Mouse (Mus musculus) spleen, adult 2 months (tissue): ENCODE data around the gene Ccnd1. TPM values are rescaled to one million over a fixed set of nuclear protein-coding genes. Genes with fewer than 3 reads are reported as not detected.

ENCODE experiments used
- DNase-seq, 2 experiments: peaks; one replicate each; pipeline versions ENCODE4 v3.0.0 to v3.0.0-alpha.2; 2012 to 2021; ENCODE audit warnings: low spot score in 2 of 2, low read depth in 1 of 2
- H3K27ac ChIP-seq: fragments of 200-500 bp; 2 replicates; pipeline ENCODE4 v1.5.1; 2012; ENCODE audit warnings: low read length, inconsistent platforms; ENCODE audit not compliant: insufficient read depth
- H3K27me3 ChIP-seq: fragments of 200-500 bp; 2 replicates; pipeline ENCODE4 v1.6.1; 2012; ENCODE audit warnings: mild to moderate bottlenecking, moderate library complexity, low read length, inconsistent platforms; ENCODE audit not compliant: control insufficient read depth, insufficient read depth
- H3K36me3 ChIP-seq: fragments of 200-500 bp; 2 replicates; pipeline ENCODE4 v1.6.1; 2012; ENCODE audit warnings: mild to moderate bottlenecking, low read length, inconsistent platforms; ENCODE audit not compliant: control insufficient read depth, insufficient read depth
- H3K4me1 ChIP-seq: fragments of 200-500 bp; 2 replicates; pipeline ENCODE4 v1.6.1; 2011; ENCODE audit warnings: inconsistent platforms; ENCODE audit not compliant: control insufficient read depth, insufficient read depth, insufficient read length
- H3K4me3 ChIP-seq: fragments of 200-500 bp; 2 replicates; pipeline ENCODE4 v1.5.1; 2011; ENCODE audit warnings: mild to moderate bottlenecking, inconsistent platforms; ENCODE audit not compliant: insufficient read depth, insufficient read length; ENCODE audit errors: extremely low read depth
- CTCF ChIP-seq: fragments of 200-500 bp; IDR thresholded peaks from 2 replicates; pipeline ENCODE4 v1.5.1; 2011; ENCODE audit warnings: mild to moderate bottlenecking, inconsistent platforms; ENCODE audit not compliant: insufficient read depth, insufficient read length, insufficient replicate concordance; ENCODE audit errors: extremely low read depth
- POLR2A ChIP-seq: fragments of 200-500 bp; IDR thresholded peaks from 2 replicates; pipeline ENCODE4 v1.6.1; 2011; ENCODE audit warnings: low read depth, low read length, inconsistent platforms
- WGBS: fragments of 180-500 bp; shearing (Covaris S2); methylation state at CpG from one replicate; pipeline ENCODE4 v1.1.7; 2018; 5-methylcytosine and 5-hydroxymethylcytosine counted together
- polyA plus RNA-seq: library from polyadenylated mRNA; depleted of rRNA; stranded (reverse); fragments of >200 nt; gene quantifications from 2 replicates; pipeline ENCODE4 v1.2.3, GENCODE M21; 2012

The Ccnd1 gene
- polyA plus RNA-seq, 1 experiment = 34.9 TPM

DNA sequence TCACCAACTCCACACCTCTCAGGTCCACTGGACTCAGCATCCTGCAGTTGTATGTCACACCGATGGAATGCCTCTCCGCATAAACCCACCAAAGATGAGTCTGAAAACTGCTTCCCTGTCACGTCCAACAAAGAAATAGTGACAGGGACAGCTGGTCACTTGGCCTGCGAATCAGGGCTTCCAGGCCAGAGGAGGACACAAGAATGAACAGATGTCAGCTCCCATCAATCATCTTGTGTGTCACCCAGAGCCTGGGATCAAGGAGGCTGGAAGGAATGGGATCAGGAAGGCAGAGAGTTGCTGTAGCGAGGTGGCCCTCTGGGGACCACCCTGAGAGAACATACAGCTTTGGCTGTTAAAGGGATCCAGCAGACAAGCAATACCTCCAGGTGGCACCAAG lies 4.8 kb downstream of the Ccnd1 start:
- Histone ChIP-seq H3K27me3 (peaks cover 6% of the 10 kb centered on the region), H3K27ac (no peak overlapping the region), H3K4me1 (peaks cover 3% of the 10 kb centered on the region), H3K4me3 (no peak overlapping the region), H3K36me3 (no peaks in the 10 kb centered on the region)
- 89% methylated on average over 5 of the region's 5 CpGs for WGBS
- TF ChIP-seq POLR2A (no peak), CTCF (no peak)
- no peak for DNase-seq

DNA sequence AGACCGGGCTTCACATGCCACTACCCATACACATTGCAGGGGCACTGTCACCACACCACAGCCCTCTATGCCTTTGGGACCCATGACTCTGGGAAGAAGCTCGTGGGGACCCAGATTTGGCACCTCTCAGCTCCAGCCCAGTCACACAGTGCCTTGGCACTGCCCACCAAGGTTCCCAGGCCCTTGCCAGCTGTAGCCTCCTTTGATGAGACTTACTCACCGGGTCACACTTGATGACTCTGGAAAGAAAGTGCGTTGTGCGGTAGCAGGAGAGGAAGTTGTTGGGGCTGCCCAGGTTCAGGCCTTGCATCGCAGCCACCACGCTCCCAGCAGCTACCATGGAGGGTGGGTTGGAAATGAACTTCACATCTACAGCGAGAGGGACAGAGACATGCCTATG lies 5.9 kb downstream of the Ccnd1 start:
- TF ChIP-seq POLR2A (no peak), CTCF (no peak)
- H3K27me3 ChIP-seq = peaks cover 4% of the 10 kb centered on the region
- H3K4me3 ChIP-seq = no peak overlapping the region
- H3K36me3 ChIP-seq = no peaks in the 10 kb centered on the region
- DNase-seq = no peak
- H3K4me1 ChIP-seq = peaks cover 3% of the 10 kb centered on the region
- WGBS = 41% methylated on average over 8 of the region's 8 CpGs
- no peak overlapping the region for H3K27ac ChIP-seq

DNA sequence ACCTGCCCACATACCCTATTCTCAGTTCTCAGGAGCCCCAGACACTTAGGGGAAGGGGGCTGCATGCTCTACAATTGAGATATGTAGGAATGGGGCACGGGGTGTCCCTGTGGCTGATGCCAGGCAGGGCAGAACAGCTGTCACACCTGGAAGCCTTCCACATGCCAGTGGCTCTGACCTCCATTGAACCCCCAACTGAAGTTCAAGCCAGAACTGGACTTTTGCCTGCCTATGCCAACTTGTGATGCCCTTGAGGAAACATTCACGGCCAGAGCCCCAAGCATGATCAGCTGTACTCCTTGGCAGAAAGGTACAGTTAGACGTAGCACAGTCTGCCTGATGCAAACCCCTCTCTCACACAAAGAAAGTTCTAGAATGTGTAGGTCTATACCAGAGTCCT lies 6.4 kb downstream of the Ccnd1 start:
- DNase-seq = no peak

DNA sequence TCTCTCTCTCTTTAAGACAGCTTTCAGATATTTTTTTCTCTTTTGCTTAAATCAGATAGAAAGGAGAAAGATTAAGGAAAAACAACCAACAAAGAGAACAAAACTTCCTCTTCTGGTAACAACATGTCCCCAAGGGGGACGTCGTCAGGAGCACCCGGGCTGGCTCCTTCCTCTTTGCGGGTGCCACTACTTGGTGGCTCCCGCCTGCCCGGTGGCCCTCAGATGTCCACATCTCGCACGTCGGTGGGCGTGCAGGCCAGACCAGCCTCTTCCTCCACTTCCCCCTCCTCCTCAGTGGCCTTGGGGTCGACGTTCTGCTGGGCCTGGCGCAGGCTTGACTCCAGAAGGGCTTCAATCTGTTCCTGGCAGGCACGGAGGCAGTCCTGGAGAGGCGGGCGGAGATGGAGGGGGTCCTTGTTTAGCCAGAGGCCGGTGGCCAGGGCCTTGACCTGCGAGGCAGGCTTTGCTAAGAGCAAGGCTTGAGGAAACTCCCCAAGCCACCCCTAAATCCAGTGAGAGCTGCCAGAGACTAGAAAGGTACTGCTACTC lies 7.3 kb downstream of the Ccnd1 start:
- Histone ChIP-seq H3K27me3 (no peaks in the 10 kb centered on the region), H3K36me3 (no peaks in the 10 kb centered on the region), H3K27ac (0 out of 2 replicates have a peak overlapping the region, but pooled peaks have one; percentile 13), H3K4me3 (no peak overlapping the region), H3K4me1 (peaks cover 3% of the 10 kb centered on the region)
- 28% methylated on average over 18 of the region's 18 CpGs for WGBS
- no peak for TF ChIP-seq POLR2A
- TF ChIP-seq CTCF = no peak
- DNase-seq = no peak

More for the DNA sequence above, 6.4 kb downstream of the Ccnd1 start:
- H3K27me3 ChIP-seq = peaks cover 4% of the 10 kb centered on the region
- no peaks in the 10 kb centered on the region for H3K36me3 ChIP-seq
- no peak overlapping the region for H3K27ac ChIP-seq
- peaks cover 3% of the 10 kb centered on the region for H3K4me1 ChIP-seq
- WGBS = 87% methylated on average over 3 of the region's 3 CpGs
- no peak overlapping the region for H3K4me3 ChIP-seq
- no peak for TF ChIP-seq CTCF
- no peak for TF ChIP-seq POLR2A

DNA sequence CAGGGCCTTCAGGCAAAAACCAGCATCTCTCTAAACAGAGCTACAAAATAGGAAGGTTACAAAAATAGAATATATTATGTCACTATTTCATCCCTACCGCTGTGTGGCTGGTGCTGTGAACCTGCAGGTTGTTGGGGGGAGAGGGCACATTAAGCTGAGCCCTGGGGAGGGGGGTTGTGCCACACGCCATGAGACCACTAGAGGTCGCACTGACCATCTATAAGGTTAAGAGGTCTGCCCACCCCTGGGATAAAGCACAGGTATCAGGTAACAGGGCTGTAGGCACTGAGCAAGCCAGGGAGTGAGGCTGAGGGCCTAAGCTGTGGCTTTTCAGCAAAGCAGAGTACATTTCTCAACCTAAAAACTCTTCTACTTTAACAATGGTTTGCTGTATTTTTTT lies 7.9 kb downstream of the Ccnd1 start:
- H3K36me3 ChIP-seq = no peaks in the 10 kb centered on the region
- no peaks in the 10 kb centered on the region for H3K27me3 ChIP-seq
- H3K4me3 ChIP-seq = no peak overlapping the region
- no peak overlapping the region for H3K27ac ChIP-seq
- peaks cover 3% of the 10 kb centered on the region for H3K4me1 ChIP-seq
- no peak for DNase-seq
- TF ChIP-seq CTCF (peak; percentile 42; the same call in 1 of the 2 replicates), POLR2A (no peak)
- WGBS = 18% methylated on average over 3 of the region's 3 CpGs

DNA sequence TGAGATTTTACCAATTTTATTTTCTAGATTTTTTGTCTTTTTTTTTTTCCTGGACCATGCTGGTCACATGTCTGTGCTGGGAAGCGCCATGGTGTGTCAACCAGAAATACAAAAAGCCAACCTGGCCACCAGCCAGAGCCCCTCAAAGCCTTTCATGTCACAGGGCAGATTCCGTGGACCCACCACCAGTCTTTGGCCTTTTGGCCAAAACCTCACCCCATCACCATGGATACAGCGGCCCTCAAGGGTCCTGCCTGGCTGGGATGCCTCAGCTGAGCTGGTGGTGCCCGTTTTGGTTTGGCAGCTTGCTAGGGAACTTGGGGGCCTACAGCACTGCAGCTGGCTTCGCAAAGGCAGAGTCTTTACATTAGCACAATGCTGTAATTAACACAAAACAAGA lies 9.8 kb downstream of the Ccnd1 start:
- no peaks in the 10 kb centered on the region for H3K27me3 ChIP-seq
- no peak for DNase-seq
- H3K27ac ChIP-seq = no peak overlapping the region
- WGBS = 85% methylated on average over 5 of the region's 5 CpGs
- no peaks in the 10 kb centered on the region for H3K36me3 ChIP-seq
- no peak for TF ChIP-seq POLR2A
- TF ChIP-seq CTCF = no peak
- H3K4me3 ChIP-seq = no peak overlapping the region
- peaks cover 3% of the 10 kb centered on the region for H3K4me1 ChIP-seq

GRCm38 (mm10) chr7:144929506-144929905 lies 10.2 kb downstream of the Ccnd1 start:
- no peak for DNase-seq
- Histone ChIP-seq H3K4me3 (no peak overlapping the region), H3K27ac (no peak overlapping the region), H3K4me1 (peaks cover 3% of the 10 kb centered on the region), H3K36me3 (no peaks in the 10 kb centered on the region), H3K27me3 (no peaks in the 10 kb centered on the region)
- TF ChIP-seq CTCF (no peak), POLR2A (no peak)
- WGBS = 93% methylated on average over 8 of the region's 8 CpGs
